Mouse (Mus musculus): ENCODE measurements around the gene Med28.
A peak's percentile ranks its signal among the peaks of the same experiment; 100 is the strongest.

Gene Med28

GRCm38 (mm10) chr5:45513511-45513910 lies 6.5 kb upstream of the Med28 start:
- DNase-seq = no peak

GRCm38 (mm10) chr5:45514599-45514998 lies 5.4 kb upstream of the Med28 start:
- no peak for DNase-seq

- DNase-seq = no peak
Observed at GRCm38 (mm10) chr5:45515151-45515743, 4.8 kb upstream of the Med28 start.

GRCm38 (mm10) chr5:45520809-45521110 lies 731 bp downstream of the Med28 start:
- no peak for DNase-seq

GRCm38 (mm10) chr5:45521601-45522000 lies 1.6 kb downstream of the Med28 start:
- no peak for DNase-seq

- no peak for DNase-seq
Observed at GRCm38 (mm10) chr5:45525101-45525500, 5.1 kb downstream of the Med28 start.

GRCm38 (mm10) chr5:45526338-45526737 lies 6.3 kb downstream of the Med28 start:
- no peak for DNase-seq

GRCm38 (mm10) chr5:45529696-45530095 lies 9.7 kb downstream of the Med28 start:
- DNase-seq = peak; percentile 74

- DNase-seq = peak; percentile 86
Observed at GRCm38 (mm10) chr5:45534319-45535098, 14.5 kb downstream of the Med28 start.

- DNase-seq = no peak
Observed at GRCm38 (mm10) chr5:45535177-45535576, 15.1 kb downstream of the Med28 start.

GRCm38 (mm10) chr5:45539502-45539901 lies 19.5 kb downstream of the Med28 start:
- no peak for DNase-seq

- peak; percentile 14 for DNase-seq
Observed at GRCm38 (mm10) chr5:45543374-45543773, 23.3 kb downstream of the Med28 start.

GRCm38 (mm10) chr5:45549586-45549985 lies 29.6 kb downstream of the Med28 start:
- no peak for DNase-seq

- DNase-seq = peak; percentile 61
Observed at GRCm38 (mm10) chr5:45564054-45564453, 44.0 kb downstream of the Med28 start.

GRCm38 (mm10) chr5:45565829-45566228 lies 45.8 kb downstream of the Med28 start:
- no peak for DNase-seq

- DNase-seq = peak; percentile 59
Observed at GRCm38 (mm10) chr5:45572816-45573215, 52.8 kb downstream of the Med28 start.

GRCm38 (mm10) chr5:45576716-45577115 lies 56.7 kb downstream of the Med28 start:
- no peak for DNase-seq

GRCm38 (mm10) chr5:45577376-45577775 lies 57.3 kb downstream of the Med28 start:
- no peak for DNase-seq

All from kidney, postnatal 10 days (tissue).